ENCODE assay signal across 18 mouse cellular contexts in the genomic region with DNA sequence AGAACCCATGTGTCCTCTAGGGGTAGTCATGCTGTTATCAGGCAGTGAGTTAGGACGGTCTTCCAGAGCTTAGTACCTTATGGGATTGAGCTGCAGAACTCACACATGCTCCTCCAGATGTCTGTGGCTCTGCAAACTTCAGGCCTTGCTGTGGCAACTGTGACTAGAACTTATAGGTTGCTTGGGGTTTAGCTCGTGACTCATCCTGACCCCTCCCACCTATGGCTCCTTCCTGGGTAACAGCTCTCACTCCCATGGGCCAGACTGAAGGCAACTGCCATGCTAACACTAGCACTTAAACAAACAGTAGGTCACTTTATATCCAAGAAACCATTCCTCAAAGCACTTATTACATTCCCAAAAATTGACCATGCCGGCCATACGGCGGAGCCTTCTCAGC.
"Had no signal": no experiment of that assay in that cellular context is flagged by ENCODE, and none has a peak within 500 bp of the region (broad histone marks: within the 10 kb centered on the region; RNA-seq: fewer than 3 reads in every experiment).

No protein-coding gene starts in this region.

- H3K27ac ChIP-seq: midbrain, embryonic 10.5 days; midbrain, embryonic 13.5 days; midbrain, embryonic 15.5 days; neural tube, embryonic 13.5 days; neural tube, embryonic 15.5 days had no signal

- H3K36me3 ChIP-seq: midbrain, embryonic 10.5 days; midbrain, embryonic 13.5 days; midbrain, embryonic 15.5 days; neural tube, embryonic 13.5 days; neural tube, embryonic 15.5 days had no signal

- H3K4me3 ChIP-seq: midbrain, embryonic 10.5 days; midbrain, embryonic 13.5 days; midbrain, embryonic 15.5 days; myocyte; neural tube, embryonic 13.5 days; neural tube, embryonic 15.5 days had no signal

- ATAC-seq: midbrain, embryonic 13.5 days; midbrain, embryonic 15.5 days had no signal

- H3K4me2 ChIP-seq: lung, embryonic 14.5 days; midbrain, embryonic 13.5 days; midbrain, embryonic 15.5 days; neural tube, embryonic 13.5 days; neural tube, embryonic 15.5 days had no signal

- H3K27me3 ChIP-seq: neural tube, embryonic 15.5 days had no signal

- H3K9ac ChIP-seq: lung, embryonic 14.5 days; midbrain, embryonic 13.5 days; midbrain, embryonic 15.5 days; neural tube, embryonic 13.5 days; neural tube, embryonic 15.5 days had no signal

- DNase-seq: lung, adult 18-20 months; lung, embryonic 14.5 days; lung, postnatal 10 days; lung, postnatal 4 days; retina, postnatal 1 day; right cerebral cortex, adult 18-20 months; right cerebral cortex, postnatal 25 days; right cerebral cortex, postnatal 4 days; spleen, adult 18-20 months; thymus, adult 2 months; thymus, postnatal 25 days; thymus, postnatal 4 days had no signal

- H3K9me3 ChIP-seq: midbrain, embryonic 10.5 days; midbrain, embryonic 13.5 days; midbrain, embryonic 15.5 days; neural tube, embryonic 13.5 days; neural tube, embryonic 15.5 days had no signal
